Mouse (Mus musculus) megakaryocyte, embryonic 14.5 days (primary cell): ENCODE results near the gene Sbk2.

Experiments used
- FLI1 ChIP-seq: IDR thresholded peaks from 2 replicates; pipeline ENCODE4 v1.6.1; 2012; ENCODE audit warnings: low read length, inconsistent platforms, mixed read lengths
- GATA1 ChIP-seq: IDR thresholded peaks from 3 replicates; pipeline ENCODE4 v1.6.1; 2012; ENCODE audit warnings: mixed read lengths, low read length, inconsistent platforms, borderline replicate concordance

- TF ChIP-seq GATA1 (no peak), FLI1 (no peak)
These were observed 13.5 kb downstream of the Sbk2 start for GRCm38 (mm10) chr7:4950561-4951342.
